Mouse (Mus musculus) urinary bladder, postnatal 4 days (tissue): ENCODE data around the gene Atp5b.
A peak's percentile ranks its signal among the peaks of the same experiment; 100 is the strongest.

ENCODE experiments used
- DNase-seq, 2 experiments: peaks; one replicate each; pipeline ENCODE4 v3.0.0; 2021 to 2022; ENCODE audit warnings: low spot score in 2 of 2

The Atp5b gene

DNA sequence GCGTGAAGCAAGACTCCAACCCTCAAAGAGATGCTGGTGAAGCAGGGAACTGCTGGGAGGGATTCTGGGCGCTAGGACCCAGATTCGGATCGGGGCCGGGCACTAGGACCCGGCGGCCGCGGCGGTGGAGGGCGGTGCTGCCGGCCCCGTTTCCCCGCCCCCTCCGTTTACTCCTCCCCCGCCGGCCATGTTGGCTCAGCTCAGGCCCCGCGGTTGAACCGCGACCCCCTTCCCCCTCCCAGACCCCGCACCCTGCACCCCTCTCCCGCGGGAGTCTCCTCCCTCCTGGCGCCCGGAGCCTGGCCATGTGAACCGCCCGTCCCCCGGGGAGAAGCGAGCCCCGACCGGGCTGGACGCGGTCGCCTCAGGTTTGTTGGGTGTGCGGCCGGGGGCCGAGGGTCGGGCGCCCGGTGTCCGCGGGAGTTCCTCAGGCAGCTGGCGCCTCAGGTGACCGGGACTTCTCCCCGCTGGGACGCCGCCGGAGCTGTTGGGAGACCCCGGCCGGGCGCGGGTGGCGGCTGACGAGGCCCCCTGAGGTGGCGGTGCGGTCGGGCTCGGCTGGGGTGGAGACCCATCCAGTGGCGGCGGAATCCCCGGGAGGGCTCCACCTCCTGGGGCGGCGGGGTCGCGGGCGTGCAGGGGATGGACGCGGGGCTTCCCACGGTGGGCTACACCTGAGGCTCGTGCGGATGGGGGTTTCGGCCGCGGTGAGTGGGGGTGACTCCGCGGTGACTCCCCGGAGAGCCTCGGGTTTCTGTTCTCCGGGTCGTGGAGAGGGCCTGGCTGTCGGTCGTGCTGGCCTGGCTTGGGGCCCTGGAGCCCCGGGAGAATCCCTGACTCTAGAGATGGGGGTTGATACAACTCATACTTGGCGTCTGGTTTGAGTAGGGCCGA lies 13.9 kb downstream of the Atp5b start:
- peak; percentile 81 to 86 for DNase-seq

DNA sequence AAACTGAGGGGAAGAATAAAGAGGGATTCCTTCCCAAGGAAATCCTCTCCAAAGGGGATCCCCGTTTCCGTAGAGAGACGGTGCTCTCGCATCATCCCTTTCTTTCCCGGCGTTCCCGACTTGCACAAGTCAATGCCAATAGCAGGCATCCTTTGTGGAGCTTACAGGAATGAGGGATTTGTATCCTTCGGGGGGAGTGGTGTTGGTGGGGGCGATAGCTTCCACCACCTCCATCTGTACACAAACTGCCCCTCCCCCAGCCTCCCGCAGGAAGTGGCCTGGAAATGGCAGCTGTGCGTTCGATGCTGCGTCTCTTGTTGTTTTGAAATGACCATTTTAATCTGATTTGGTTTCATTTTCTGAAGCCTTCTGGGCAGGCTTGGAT lies 14.5 kb downstream of the Atp5b start:
- DNase-seq = peak in 1 of 2 experiments; percentile 31

DNA sequence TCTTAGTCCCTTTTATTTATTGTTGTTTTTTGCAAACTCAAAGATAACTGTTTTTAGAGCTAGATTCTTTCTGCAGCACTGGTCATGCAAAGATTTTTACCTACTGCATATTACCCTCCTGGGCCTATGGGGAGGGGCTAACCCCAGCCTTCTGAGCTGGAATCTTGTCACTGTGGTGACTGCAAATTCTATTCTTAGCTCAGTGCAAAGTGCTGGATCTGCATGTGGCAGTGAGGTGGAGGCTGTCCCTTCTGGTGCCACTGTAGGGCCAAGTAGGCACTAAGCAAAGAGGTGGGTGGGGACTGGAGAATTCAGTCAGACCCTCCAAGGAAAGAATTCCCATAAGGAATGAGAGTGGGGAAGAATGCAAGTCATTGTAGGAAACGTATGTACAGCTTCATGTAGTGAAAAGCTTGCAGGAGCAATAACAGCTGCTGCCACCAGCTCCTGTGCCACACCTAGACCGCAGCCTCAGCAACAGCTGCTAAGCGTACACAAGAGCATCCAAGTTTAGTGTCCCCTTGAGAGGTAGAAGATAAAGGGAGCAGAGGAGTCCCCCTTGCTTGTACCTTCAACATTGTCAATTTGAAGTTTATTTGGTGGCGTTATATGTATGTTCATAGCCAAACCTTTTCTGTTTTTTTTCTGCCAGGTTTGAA lies 27.2 kb downstream of the Atp5b start:
- no peak for DNase-seq

DNA sequence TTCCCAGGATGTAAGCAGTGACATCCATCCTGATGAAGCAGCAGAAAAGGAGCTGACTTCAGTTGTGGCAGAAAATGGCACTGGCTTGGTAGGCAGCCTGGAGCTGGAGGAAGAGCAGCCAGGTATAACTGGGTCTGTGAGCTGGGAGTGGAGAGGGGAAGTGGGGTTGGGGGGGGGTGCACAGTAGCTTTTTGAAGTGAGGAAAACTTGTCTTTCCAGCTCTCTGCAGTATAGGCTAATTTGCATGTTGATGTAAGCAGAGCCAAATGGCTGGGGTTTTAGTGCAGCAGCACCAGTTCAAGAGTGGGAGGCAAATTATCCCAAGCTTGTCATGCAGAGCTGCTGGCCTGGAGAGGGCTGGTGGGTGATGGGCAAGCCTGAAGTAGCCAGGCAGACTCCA lies 28.2 kb downstream of the Atp5b start:
- no peak for DNase-seq

DNA sequence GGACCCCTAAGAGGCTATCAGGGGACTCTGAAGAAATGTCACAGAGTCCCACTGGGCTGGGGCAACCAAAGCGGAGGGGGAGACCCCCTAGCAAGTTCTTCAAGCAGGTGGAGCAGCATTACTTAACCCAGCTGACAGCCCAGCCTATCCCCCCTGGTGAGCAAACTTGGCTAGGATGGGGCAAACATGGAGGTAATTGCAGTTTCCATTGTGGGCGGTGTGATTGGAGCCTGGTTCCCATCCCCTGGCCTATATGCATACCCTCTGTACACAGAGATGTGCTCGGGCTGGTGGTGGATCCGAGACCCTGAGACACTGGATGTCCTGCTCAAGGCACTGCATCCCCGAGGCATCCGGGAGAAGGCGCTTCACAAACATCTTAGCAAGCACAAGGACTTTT lies 40.8 kb downstream of the Atp5b start:
- DNase-seq = no peak

DNA sequence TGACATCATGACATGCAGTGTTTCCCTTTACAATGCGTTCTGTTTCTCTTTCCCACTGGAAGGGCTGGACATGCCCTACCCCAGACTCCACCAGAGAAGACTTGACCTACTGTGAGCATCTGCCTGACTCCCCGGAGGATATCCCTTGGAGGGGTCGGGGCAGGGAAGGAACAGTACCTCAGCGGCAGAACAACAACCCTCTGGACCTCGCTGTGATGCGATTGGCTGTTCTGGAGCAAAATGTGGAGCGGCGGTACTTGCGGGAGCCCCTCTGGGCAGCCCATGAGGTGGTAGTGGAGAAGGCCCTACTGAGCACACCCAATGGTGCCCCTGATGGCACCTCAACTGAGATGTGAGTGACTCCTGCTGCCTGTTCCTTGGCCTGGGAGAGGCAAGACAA lies 41.8 kb downstream of the Atp5b start:
- no peak for DNase-seq

DNA sequence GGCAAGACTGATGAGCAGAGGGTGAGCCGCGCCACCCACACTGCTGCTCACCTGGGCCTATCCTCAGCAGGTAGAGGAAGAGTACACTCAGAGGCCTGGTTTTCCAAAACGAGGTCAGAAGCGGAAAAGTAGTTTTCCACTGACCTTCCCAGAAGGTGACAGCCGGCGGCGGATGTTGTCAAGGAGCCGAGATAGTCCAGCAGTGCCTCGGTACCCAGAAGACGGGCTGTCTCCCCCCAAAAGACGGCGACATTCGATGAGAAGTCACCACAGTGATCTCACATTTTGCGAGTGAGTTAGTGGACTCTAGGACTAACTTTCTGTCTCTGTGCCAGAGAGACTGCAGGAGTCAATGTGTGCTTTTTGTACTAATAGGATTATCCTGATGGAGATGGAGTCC lies 42.9 kb downstream of the Atp5b start:
- DNase-seq = no peak

DNA sequence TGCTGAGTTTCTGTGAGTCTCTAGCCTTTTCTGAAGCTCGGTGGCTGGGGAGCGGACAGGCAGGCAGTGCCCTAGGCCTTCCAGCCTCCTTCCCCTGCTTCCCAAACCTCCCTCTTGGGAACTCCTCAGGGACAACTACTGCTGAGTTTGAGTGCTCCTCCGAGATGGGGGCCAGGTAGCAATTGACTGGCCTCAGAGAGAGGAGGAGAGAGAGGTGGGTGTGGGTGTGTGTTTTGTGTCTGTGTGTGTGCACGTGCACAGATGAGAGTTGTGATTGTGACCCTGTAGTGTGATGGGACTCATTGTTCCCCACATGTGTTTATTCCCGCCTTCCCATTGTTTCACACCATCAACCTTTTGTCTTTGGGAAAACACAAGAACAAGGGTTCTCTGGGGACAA lies 44.4 kb downstream of the Atp5b start:
- no peak for DNase-seq

DNA sequence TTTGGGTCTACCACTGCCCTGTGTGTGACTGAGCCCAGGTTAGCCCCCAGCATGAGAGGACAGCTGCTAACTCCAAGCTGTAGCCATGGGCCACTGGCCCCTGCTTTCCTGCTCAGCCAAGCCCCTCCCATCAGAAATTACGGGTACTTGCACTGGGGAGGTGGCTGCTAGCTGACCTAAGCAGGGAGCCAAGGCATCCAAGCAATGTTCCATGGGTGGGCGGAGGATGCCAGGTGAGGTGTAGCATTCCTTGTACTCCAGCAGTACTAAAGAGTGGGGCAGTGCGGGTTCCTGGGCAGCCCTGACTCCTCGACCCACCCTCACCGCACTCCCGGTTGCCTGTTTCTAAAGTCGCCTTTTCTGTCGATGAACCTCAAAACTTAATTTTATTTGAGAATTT lies 45.1 kb downstream of the Atp5b start:
- no peak for DNase-seq

DNA sequence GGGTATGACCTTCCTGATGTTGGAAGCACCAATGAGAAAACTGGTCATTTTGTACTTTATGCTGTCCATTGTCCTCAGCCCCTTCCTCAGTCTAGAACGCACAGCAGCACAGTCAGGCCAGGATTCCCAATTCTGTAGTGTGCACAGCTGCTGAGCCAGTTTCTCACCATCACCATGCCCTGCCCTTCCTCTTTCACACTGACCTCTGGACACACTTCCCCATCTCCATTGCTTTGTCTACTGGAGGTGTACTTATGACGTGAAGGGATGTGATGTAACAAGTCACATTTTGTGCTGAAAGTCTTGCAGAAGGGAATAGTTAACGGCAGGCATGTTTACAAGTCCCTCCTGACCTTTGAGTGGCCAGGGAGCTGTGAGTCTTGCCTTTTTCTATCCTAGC lies 48.2 kb downstream of the Atp5b start:
- DNase-seq = no peak

DNA sequence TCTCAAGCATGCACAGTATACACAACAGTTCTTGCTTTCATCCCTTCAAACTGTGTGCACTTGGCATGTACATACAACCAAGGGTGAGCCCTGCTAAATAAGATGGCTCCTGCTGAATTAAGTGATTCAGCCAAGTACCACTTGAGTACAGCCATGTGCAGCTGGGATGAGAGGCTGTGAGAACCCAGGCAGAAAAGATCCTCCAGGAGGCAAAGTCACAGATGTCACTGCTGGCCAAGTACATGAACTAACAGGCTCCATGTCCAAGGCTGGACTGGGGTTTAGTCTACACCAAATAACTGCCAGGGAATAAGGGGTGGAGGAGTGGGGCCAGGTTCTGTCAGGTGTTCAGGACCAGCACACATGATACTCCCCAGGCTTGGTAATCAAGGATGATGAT lies 48.7 kb downstream of the Atp5b start:
- DNase-seq = no peak

DNA sequence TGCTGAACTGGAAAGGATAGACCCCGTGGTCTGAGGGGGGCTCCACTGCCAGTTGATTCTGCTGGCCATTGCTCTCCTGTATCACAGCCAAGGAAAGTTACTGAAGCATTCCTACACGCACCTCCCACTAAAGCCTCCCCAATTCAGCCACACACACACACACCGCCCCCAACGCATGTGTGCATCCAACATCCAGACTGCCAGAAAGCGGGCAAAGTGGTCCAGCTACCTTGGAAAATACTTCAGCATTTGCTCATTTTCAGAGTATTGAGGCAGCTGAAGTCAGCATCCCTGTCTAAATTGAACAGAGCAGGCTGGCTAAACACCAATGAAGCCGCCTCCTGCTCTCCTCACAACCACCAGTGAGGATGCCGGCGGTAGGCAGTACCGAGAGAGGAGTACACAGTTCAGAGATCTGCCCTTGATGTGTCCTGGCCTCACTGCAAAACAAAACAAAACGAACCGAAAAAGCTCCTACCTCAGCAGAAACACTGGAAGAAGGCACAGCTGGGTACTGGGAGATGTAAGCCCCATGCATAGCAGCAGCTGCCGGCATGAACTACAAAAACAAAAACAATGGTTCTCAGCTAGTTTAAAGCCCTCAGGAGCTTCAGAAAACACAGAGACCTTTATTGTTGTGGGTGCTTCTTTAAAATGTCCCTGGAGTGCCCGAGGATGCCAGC lies 50.7 kb downstream of the Atp5b start:
- no peak for DNase-seq

DNA sequence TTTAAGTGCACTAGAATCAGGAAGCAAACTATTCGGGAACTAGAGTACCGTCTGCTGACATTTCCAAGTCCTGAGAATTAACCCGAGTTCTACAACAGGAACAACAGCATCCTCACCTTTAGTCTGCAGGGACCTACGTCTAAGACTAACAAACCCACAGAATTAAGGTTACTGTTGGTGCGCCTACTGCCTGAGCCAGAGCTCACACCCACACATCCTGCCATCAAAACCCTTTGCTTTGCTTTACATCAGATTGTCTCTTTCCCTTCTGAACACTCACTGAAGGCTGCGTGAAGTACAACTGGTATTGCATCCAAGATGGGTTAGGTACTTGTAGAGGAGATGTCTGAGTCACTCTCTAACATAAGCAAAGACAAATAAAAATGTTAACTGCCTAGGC lies 52.3 kb downstream of the Atp5b start:
- DNase-seq = no peak
